Mouse (Mus musculus): ENCODE data around the gene Rps15a. TPM values are rescaled to one million over a fixed set of nuclear protein-coding genes. Genes with fewer than 3 reads are reported as not detected.

Rps15a gene
- polyA plus RNA-seq, 1 experiment from 2014 or later = 1,074 TPM

DNA sequence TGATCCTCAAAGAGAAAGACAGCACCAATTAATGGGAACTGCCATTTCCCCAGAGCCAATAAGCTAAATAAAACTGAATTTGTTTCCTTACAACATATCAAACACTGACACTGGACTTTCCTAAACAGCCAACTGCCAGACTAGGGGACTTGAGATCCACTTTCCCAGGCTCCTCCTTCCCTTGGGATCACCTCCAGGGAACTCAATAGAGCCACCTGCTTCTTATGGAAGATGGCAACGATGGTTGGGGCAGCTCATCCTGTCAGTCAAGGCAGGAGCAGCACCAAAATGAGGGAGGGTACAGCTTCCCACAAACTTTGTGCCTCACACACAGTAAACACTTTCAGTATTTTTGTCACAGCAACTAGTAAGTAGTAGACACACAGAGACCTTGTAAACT, 8.3 kb downstream of the Rps15a start:
- Histone ChIP-seq H3K27ac (no peak overlapping the region), H3K9me3 (replicated peaks; ENCODE audit: low read length) (no peaks in the 10 kb centered on the region), H3K36me3 (ENCODE audit: insufficient read depth, low read length) (peaks cover 60% of the 10 kb centered on the region), H3K4me2 (ENCODE audit: low read length) (no peak overlapping the region), H3K9ac (ENCODE audit: low read depth, low read length) (no peak overlapping the region), H3K27me3 (ENCODE audit: insufficient read depth, low read length) (no peaks in the 10 kb centered on the region), H3K4me1 (replicated peaks; ENCODE audit: insufficient read depth, low read length) (peaks cover 5% of the 10 kb centered on the region; the same call in 1 of the 2 replicates), H3K4me3 (replicated peaks; ENCODE audit: low read depth, low read length) (no peak overlapping the region)
- ATAC-seq (replicated peaks; ENCODE audit: low FRiP score, low read depth) = no peak
- TF ChIP-seq CTCF (IDR thresholded peaks at IDR 0.05; ENCODE audit: low read depth) = no peak
- 58% methylated on average over 1 of the region's 1 CpGs for WGBS
- no peak for DNase-seq (ENCODE audit: low spot score)

GRCm38 (mm10) chr7:118104458-118105052, 11.4 kb downstream of the Rps15a start:
- H3K9ac ChIP-seq (ENCODE audit: low read depth, low read length) = no peak overlapping the region
- H3K36me3 ChIP-seq (ENCODE audit: insufficient read depth, low read length) = peaks cover 41% of the 10 kb centered on the region
- no peaks in the 10 kb centered on the region for H3K9me3 ChIP-seq (replicated peaks; ENCODE audit: low read length)
- no peak overlapping the region for H3K27ac ChIP-seq
- no peak overlapping the region for H3K4me3 ChIP-seq (replicated peaks; ENCODE audit: low read depth, low read length)
- no peak for DNase-seq (ENCODE audit: low spot score)
- no peaks in the 10 kb centered on the region for H3K4me1 ChIP-seq (replicated peaks; ENCODE audit: insufficient read depth, low read length)
- no peak for TF ChIP-seq CTCF (IDR thresholded peaks at IDR 0.05; ENCODE audit: low read depth)
- no peak overlapping the region for H3K4me2 ChIP-seq (ENCODE audit: low read length)
- ATAC-seq (replicated peaks; ENCODE audit: low FRiP score, low read depth) = no peak
- H3K27me3 ChIP-seq (ENCODE audit: insufficient read depth, low read length) = no peaks in the 10 kb centered on the region
- WGBS = 76% methylated on average over 5 of the region's 5 CpGs

DNA sequence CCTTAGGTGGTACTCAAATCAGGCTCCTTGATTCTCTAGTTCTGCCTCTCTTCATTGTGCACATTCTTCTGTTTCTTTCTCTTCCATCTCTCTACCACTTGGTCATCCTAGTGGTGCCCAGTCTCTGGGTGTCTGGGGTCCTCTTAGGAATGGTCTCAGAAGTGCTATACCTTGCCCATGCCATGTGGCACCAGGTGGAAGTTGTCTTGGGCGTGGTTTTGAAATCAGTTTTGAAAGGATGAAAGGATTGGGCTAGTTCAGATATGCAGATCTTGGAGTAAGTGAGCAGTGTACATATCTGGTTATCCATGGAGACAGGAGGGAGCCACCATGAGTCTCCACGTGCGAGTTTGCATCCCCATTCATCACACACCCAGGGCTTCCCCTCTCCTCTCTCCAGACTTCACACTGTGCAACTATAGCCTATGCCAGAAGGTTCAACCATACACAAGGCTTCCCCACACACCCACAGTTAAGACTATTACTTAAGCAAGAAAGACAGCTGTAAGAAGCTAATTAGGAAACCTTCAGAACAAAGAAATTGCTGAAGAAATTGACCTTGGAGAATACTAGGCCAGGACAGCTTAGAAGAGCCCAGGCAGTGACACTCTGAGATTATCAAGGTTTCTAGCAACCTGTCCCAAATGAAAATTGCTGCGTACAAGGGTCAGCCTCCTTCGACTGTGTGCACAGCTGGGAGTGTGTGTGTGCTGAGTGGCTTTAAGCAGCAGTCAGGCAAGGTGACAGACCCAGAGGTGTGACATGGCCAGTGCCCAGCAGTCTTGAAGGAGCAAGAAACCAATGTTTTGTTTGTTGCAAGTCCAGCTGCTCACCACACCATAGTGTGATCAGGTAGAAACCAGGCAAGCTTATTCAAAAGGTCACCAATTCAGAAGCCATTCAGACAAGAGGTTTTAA, 12.3 kb downstream of the Rps15a start:
- Histone ChIP-seq H3K27me3 (ENCODE audit: insufficient read depth, low read length) (no peaks in the 10 kb centered on the region), H3K9me3 (replicated peaks; ENCODE audit: low read length) (no peaks in the 10 kb centered on the region), H3K4me3 (replicated peaks; ENCODE audit: low read depth, low read length) (no peak overlapping the region), H3K9ac (ENCODE audit: low read depth, low read length) (no peak overlapping the region), H3K36me3 (ENCODE audit: insufficient read depth, low read length) (peaks cover 33% of the 10 kb centered on the region), H3K27ac (no peak overlapping the region), H3K4me2 (ENCODE audit: low read length) (no peak overlapping the region), H3K4me1 (replicated peaks; ENCODE audit: insufficient read depth, low read length) (no peaks in the 10 kb centered on the region)
- no peak for TF ChIP-seq CTCF (IDR thresholded peaks at IDR 0.05; ENCODE audit: low read depth)
- DNase-seq (ENCODE audit: low spot score) = no peak
- 44% methylated on average over 5 of the region's 5 CpGs for WGBS
- 0 out of 2 replicates have a peak, but pooled peaks have one; percentile 1 for ATAC-seq (replicated peaks; ENCODE audit: low FRiP score, low read depth)

DNA sequence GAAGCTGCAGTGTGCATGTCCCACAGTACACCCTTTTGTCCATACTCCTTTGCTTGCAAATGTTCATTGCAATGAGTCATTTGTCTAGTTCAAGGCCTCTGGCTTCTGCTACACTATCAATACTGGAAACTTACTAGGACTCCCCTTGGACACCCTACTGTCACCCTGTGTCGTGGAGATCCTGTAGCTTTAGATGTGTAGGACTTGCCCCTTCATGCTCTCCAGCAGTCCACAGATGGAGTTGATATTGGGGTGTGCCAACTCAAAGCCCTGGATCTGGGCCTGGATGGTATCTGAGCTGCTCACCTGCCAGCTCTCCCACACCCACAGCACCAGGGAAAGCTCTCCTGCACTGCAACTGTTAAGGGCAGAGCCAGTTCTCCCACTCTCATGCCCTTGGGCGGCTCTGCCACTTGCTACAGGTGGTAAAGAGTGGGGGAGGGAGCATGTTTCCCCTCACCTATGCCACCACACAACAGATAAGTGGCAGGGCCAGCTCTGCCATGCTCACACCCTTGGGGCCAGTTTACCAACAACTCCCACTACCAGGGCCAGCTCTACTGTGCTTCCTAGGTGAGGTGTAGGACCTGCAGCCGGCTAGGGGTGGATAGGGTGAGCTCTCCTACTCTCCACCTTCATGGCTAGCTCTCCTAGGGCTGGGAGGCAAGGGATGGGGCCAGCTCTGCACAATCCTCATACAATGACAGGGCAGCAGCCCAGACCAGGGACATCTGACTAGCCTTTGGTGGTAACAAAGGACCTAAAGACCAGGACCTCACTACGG, 13.1 kb downstream of the Rps15a start:
- no peak for TF ChIP-seq CTCF (IDR thresholded peaks at IDR 0.05; ENCODE audit: low read depth)
- Histone ChIP-seq H3K4me3 (replicated peaks; ENCODE audit: low read depth, low read length) (no peak overlapping the region), H3K27ac (no peak overlapping the region), H3K9me3 (replicated peaks; ENCODE audit: low read length) (no peaks in the 10 kb centered on the region), H3K27me3 (ENCODE audit: insufficient read depth, low read length) (no peaks in the 10 kb centered on the region), H3K4me1 (replicated peaks; ENCODE audit: insufficient read depth, low read length) (no peaks in the 10 kb centered on the region), H3K9ac (ENCODE audit: low read depth, low read length) (no peak overlapping the region), H3K4me2 (ENCODE audit: low read length) (no peak overlapping the region), H3K36me3 (ENCODE audit: insufficient read depth, low read length) (peaks cover 24% of the 10 kb centered on the region)
- ATAC-seq (replicated peaks; ENCODE audit: low FRiP score, low read depth) (peak; percentile 40), DNase-seq (ENCODE audit: low spot score) (no peak)
- 26% methylated on average over 4 of the region's 4 CpGs for WGBS

DNA sequence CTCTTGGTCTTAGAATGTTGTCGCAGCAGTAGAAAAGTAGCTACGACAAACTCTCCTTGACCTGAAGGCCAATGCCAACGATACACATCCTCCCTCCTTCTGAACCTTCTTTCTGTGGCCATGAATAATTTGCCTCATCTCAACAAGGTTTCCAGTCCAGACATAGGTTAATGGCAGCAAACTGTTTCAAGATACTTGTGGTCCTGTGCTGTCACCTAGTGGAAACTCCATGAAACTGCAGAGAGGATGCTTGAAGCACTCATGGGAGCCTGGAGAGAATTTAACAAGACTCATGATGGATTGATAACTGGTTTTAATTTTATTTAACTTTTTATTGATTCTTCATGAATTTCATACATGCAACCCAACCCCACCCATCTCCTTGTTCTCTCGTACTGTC, 13.8 kb downstream of the Rps15a start:
- peak; percentile 88 for DNase-seq (ENCODE audit: low spot score)

DNA sequence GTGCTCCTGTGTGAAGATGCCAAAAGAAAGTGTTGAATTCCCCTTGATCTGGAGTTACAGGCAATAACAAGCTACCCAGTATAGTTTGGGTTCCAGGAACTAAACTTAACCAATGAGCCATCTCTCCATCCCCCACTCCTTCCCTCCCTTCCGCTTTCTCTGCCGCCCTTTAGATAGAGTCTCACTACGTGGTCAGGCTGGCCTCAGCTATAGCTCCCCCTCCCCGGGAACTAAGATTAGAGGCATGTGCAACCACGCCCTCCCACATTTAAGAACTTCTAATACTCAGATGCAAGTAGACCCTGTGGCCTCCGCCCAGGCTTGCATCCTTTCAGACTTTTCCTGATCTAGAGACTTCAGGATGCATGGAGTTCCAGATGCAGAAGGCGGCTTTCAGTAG, 18.4 kb downstream of the Rps15a start:
- Histone ChIP-seq H3K27me3 (ENCODE audit: insufficient read depth, low read length) (no peaks in the 10 kb centered on the region), H3K9ac (ENCODE audit: low read depth, low read length) (no peak overlapping the region), H3K4me1 (replicated peaks; ENCODE audit: insufficient read depth, low read length) (no peaks in the 10 kb centered on the region), H3K4me3 (replicated peaks; ENCODE audit: low read depth, low read length) (no peak overlapping the region), H3K36me3 (ENCODE audit: insufficient read depth, low read length) (no peaks in the 10 kb centered on the region), H3K27ac (no peak overlapping the region), H3K9me3 (replicated peaks; ENCODE audit: low read length) (no peaks in the 10 kb centered on the region), H3K4me2 (ENCODE audit: low read length) (no peak overlapping the region)
- DNase-seq (ENCODE audit: low spot score) (no peak), ATAC-seq (replicated peaks; ENCODE audit: low FRiP score, low read depth) (no peak)
- TF ChIP-seq CTCF (IDR thresholded peaks at IDR 0.05; ENCODE audit: low read depth) = no peak
- WGBS = 62% methylated on average over 7 of the region's 7 CpGs

More for the DNA sequence above, 13.8 kb downstream of the Rps15a start:
- H3K27me3 ChIP-seq (ENCODE audit: insufficient read depth, low read length) = no peaks in the 10 kb centered on the region
- peak; percentile 98 for TF ChIP-seq CTCF (IDR thresholded peaks at IDR 0.05; ENCODE audit: low read depth)
- H3K9ac ChIP-seq (ENCODE audit: low read depth, low read length) = no peak overlapping the region
- WGBS = 42% methylated on average over 4 of the region's 4 CpGs
- no peaks in the 10 kb centered on the region for H3K9me3 ChIP-seq (replicated peaks; ENCODE audit: low read length)
- H3K4me3 ChIP-seq (replicated peaks; ENCODE audit: low read depth, low read length) = no peak overlapping the region
- ATAC-seq (replicated peaks; ENCODE audit: low FRiP score, low read depth) = no peak
- no peak overlapping the region for H3K4me2 ChIP-seq (ENCODE audit: low read length)
- no peaks in the 10 kb centered on the region for H3K4me1 ChIP-seq (replicated peaks; ENCODE audit: insufficient read depth, low read length)
- H3K27ac ChIP-seq = no peak overlapping the region
- H3K36me3 ChIP-seq (ENCODE audit: insufficient read depth, low read length) = peaks cover 18% of the 10 kb centered on the region; the same call in 1 of the 2 replicates
